Mouse (Mus musculus): ENCODE results near the gene Vdac2. TPM values are rescaled to one million over a fixed set of nuclear protein-coding genes. Genes with fewer than 3 reads are reported as not detected.

Gene Vdac2
- total RNA-seq, 2 experiments from 2014 or later, result 276 to 322 TPM

GRCm38 (mm10) chr14:21851996-21852791 lies 27.2 kb downstream of the Vdac2 start:
- DNase-seq, result no peak

GRCm38 (mm10) chr14:21853456-21854109 lies 28.5 kb downstream of the Vdac2 start:
- DNase-seq, result peak; percentile 82

DNA sequence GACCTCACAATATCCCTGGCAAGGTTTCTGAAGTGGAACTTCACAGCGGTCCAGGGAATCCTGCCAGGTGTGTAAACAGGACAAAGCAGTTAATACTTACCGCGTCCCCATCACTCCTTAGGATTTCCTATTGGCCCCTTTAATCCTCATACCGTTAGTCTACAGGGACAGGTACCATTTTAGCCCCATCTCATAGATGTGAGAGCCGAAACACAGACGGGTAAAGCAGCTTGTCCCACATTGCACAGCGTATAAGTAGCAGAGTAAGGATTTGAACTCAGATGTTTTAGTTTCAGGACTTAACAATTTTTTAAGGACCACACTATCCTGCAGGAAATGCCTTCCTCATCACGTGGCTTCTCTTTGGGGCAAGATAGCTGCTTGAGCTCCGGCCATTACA lies 29.2 kb downstream of the Vdac2 start:
- no peak for DNase-seq

DNA sequence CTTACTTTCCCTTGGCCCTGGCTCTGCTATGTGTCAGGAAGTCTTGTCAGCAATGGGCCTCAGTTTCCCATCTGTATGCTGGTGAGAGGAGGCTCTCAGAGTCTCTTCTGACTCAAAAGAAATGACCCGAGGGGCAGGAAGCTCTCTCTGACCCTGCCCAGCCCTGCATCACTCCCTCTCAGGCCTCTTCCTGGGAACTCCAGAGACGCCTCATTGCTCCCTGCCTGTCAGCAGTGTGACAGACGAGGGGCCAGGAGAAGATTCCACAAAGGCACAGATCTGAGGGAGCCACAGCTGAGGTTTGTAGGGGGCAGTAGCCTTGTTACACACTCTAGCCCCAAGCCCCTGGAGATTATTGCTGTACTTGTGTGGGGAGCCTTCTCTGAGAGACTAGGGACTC lies 30.9 kb downstream of the Vdac2 start:
- DNase-seq, result no peak

GRCm38 (mm10) chr14:21856886-21857285 lies 31.8 kb downstream of the Vdac2 start:
- DNase-seq, result no peak

DNA sequence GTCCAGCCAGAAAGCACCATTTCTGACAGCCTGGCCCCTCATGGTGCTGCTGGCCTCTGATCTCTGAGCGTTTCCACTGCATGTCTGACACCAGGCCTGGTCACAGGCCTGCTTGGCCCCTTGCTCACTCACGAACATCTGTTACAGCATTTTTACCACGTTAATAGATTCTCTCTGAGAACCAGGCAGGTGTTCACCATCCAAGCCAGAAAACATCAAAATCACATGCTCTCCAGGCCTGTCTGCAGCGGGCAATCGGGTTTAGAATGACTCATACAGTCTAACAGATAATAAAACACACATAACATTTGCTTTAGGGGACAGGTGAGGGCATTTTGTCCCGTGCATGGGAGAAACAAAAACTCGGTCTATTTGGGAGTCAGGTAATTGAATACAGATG lies 41.3 kb downstream of the Vdac2 start:
- no peak for DNase-seq

DNA sequence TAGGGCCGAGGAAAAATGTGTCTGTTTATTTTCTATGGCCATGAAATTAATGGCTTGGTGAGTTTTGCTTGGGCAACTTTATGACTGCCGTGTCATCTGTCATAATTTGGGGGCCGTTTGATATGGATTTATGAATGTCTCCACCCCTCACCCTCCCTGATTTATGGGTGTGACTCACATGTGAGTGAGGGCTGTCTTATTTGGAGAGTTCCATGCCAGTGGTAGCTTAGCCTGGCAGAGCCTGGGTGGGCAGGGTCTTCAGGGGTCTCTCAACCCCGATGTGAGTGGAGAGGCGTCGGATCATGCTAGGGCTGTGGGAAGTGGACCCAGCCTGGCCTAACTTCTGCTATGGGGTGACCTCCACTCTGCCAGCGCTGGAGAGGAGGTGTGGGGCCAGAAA lies 41.8 kb downstream of the Vdac2 start:
- DNase-seq, result no peak

DNA sequence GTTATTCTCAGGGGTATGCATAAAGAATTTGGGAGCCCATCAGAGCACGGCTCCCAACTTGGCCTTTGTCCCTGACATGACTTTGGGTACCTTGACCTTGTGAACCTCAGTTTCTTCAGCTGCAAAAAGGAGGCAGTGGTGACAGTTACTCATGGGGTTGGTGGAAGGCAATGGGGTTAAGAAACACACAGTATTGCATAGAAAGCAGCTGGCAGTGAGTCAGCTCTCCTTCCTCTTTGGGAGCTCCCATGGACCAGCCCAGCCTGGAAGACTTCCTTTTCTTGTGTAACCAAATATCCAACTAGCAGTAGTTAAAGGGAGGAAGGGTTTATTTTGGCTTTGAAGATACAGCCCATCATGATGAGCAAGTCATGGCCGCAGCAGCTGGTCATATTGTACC lies 65.4 kb downstream of the Vdac2 start:
- peak; percentile 47 for DNase-seq

- peak; percentile 54 for DNase-seq
These were observed 66.7 kb downstream of the Vdac2 start for GRCm38 (mm10) chr14:21891581-21892340.

- no peak for DNase-seq
These were observed 67.3 kb downstream of the Vdac2 start for GRCm38 (mm10) chr14:21892341-21892659.

Other genes with a start within 250 kb of the Vdac2 start
- gene Dupd1, start 110.7 kb upstream of the Vdac2 start, total RNA-seq (2021), result 1 to 10 TPM; 2.1 to 4.1 TPM
- 10 to 100 TPM; 26.3 to 29.8 TPM for gene Samd8, start 74.7 kb upstream of the Vdac2 start, total RNA-seq (2021)
- gene Dusp13, start 74.1 kb upstream of the Vdac2 start, total RNA-seq (2021), result 1 to 10 TPM in 1 of 2 experiments, under 1 TPM in 1; 0.36 to 3.4 TPM
- 10 to 100 TPM; 39.1 to 45.7 TPM for gene Comtd1, start 23.7 kb downstream of the Vdac2 start, total RNA-seq (2021)
- gene Zfp503, start 164.4 kb downstream of the Vdac2 start, total RNA-seq (2021), result 10 to 100 TPM; 17.9 to 25.1 TPM
- 1 to 10 TPM; 3.6 to 4.9 TPM for gene Lrmda, start 194.5 kb downstream of the Vdac2 start, total RNA-seq (2021)

All from adrenal gland, postnatal 10 days (tissue).